Mouse (Mus musculus): ENCODE results near the gene Snrpf.

GRCm38 (mm10) chr10:93623725-93624124 is 34.2 kb upstream of the Snrpf start:
- TF ChIP-seq CTCF (IDR thresholded peaks at IDR 0.05; ENCODE audit: low read depth) (no peak), EP300 (IDR thresholded peaks at IDR 0.05; ENCODE audit: low read depth) (no peak)

All from heart, postnatal 0 days (tissue).